Mouse (Mus musculus) olfactory bulb, adult 2 months (tissue): ENCODE measurements around the gene Rfx4.

Source experiments
- CTCF ChIP-seq: fragments of 200-500 bp; IDR thresholded peaks from 2 replicates; pipeline ENCODE4 v1.5.1; 2012; ENCODE audit warnings: low read depth, mild to moderate bottlenecking, low read length, moderate library complexity; ENCODE audit not compliant: insufficient read depth
- POLR2A ChIP-seq: fragments of 200-500 bp; IDR thresholded peaks from 2 replicates; pipeline ENCODE4 v1.6.1; 2012; ENCODE audit warnings: mild to moderate bottlenecking, low read depth, low read length, moderate library complexity; ENCODE audit not compliant: insufficient read depth

DNA sequence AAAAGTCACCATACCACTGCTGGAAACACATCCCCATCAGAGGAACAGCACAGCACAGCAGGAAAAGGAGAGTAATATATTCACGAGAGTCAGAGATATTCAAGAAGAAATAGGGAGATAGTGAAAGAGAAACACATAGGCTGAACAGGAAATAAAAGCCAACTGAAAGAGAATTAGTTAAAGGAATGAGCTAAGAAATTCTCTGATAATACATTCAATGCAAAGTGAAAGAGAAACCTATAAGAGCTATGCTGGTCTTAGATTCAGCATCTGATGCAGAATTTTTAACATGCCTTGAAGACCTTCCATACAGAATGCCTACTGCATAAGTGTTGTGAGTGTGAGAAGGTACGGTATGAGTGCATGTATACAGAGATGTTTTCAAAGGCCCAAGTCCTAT lies 126.7 kb downstream of the Rfx4 start:
- TF ChIP-seq POLR2A (no peak), CTCF (no peak)
